Mouse (Mus musculus) adrenal gland, adult (tissue): Measurements from ENCODE around the gene Adad2.

Experiments used
- DNase-seq, 2 experiments: peaks; one replicate each; pipeline ENCODE4 v3.0.0; 2022 to 2023; ENCODE audit warnings: low spot score in 1 of 2; ENCODE audit not compliant: inconsistent age in 2 of 2

Gene Adad2

DNA sequence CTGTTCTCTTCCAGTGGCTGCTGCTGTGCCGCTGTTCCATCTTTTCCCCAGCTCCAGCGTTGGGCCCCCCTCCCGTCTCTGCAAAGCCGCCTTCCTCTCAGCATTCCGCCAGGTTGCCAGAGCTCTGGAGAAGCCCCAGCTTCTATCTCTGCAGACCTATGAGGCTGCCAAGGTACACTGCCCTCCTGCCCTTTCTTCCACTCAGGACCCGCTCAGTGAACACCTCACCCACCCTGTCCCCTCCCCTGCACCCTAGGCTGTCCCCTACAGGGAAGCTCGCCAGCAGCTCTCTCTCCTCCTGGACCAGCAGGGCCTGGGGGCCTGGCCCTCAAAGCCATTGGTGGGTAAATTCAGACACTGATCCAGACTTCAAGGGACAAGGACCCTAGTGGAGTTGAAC lies 3.8 kb downstream of the Adad2 start:
- no peak for DNase-seq

DNA sequence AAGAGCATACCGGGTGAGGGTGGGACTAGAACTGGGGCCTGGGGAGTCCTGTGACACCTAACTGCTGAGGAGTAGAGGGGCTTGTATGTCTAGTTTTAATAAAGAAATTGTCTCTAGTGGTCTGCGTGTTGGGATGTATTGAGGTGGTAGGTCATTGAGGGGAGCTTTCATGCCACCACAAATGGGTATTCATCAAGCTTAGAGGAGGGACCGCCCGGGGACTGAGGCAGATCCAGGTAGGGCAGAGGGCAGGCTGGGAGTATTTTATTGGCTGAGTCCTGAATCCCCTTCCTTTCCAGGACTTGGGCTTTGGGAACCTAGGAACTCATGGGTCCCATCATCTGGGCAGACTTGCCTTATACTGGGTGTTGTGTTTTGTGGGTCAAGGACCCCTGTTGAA lies 4.3 kb downstream of the Adad2 start:
- no peak for DNase-seq

DNA sequence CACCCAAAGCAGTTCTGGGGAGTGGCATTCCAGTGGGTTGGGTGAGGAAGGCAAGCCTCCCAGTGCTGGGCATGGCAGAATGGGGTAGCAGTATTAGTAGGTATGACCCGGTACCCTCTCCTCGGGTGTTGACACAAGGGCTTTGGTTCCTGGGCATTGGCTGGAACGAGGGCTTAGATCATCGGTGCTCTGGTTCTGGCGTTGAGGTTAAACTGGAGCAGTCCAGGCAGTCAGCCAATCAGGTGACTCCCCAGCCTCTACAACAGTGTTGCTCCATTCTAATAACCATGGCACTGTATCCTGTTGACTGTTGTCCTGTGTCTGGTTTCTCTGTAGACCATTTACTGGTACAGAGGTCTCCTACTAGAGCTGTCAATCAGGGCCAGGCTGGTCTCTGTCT lies 5.0 kb downstream of the Adad2 start:
- peak in 1 of 2 experiments; percentile 55 for DNase-seq

DNA sequence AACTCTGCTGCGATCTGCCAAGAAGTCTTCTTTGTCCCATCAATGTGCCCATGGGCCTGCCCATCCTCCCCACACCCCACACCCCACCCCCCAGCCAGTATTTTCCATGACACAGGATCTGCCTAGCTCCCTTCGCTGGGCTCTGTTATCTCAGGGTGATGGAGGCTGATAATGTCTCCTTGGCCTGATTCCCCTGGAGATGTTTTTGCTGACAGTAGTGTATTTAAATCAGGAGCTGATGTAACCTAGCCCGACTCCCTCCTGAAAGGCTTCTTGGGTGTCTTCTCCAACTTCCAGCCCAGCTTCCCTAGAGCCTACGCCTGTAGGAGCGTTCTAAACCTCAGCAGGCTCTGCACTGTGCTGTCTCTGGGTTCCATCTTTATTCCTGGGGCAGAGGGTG lies 6.3 kb downstream of the Adad2 start:
- DNase-seq: peak in 1 of 2 experiments; percentile 68

GRCm38 (mm10) chr8:119620116-119620840 lies 7.7 kb downstream of the Adad2 start:
- DNase-seq: no peak

GRCm38 (mm10) chr8:119620848-119621465 lies 8.4 kb downstream of the Adad2 start:
- DNase-seq: no peak

DNA sequence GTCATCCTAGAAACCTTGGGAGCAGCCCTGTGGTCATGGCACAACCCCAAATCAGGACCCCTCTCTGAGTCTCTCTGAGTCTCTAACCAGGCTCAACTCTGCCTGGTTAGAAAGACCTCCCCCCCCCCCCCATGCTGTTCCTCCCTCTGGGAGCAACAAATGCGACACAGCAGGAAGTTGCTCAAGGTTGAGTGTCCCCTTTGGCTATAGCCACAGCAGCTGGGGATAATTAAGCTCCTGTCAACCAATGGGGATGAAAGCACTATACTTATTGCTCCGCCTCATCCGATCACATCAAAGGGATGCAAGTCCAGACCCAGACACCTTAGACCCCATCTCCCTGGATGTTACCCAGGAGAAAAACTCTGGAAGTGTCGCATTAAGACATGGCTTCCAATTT lies 10.0 kb downstream of the Adad2 start:
- no peak for DNase-seq

DNA sequence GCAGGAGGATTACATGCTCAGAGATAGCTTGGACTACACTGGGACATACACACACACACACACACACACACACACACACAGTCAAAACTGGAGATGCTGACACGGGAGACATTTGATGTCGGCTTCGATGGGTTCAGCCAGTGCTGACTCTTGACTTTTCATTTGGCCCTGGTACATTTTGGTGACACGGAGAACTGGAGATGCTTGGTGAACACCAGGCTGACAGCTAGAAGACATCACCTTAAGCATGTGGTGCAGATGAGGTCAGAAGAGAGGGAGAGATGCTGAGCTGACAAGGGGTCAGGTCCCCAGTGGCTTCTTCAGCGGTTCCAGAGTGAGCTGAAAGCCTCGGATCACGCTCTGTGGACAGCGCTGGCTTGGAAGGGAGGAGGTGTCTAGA lies 10.5 kb downstream of the Adad2 start:
- DNase-seq: no peak

- DNase-seq: no peak
Measured at GRCm38 (mm10) chr8:119623744-119624143, 11.2 kb downstream of the Adad2 start.

DNA sequence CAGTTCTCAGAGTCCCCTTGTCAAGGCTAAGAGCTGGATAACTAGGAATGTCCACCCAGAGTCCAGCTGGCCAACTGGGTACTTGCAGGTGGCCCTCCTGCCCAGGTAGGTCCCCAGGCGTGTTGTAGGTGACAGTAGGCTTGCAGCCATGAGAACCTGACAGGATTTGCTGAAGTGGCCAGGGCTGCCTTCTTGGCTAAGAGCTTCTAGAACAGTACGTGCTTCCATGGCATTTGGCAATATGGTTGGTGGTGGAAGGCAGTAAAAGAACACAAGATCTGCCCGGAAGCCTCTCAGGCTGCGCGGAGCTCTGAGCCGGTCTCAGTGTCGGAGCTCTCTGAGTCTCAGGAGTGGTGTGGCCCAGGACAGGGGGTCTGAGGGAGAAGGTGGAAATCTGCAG lies 12.4 kb downstream of the Adad2 start:
- DNase-seq: no peak

- no peak for DNase-seq
Measured at GRCm38 (mm10) chr8:119625788-119626187, 13.2 kb downstream of the Adad2 start.

DNA sequence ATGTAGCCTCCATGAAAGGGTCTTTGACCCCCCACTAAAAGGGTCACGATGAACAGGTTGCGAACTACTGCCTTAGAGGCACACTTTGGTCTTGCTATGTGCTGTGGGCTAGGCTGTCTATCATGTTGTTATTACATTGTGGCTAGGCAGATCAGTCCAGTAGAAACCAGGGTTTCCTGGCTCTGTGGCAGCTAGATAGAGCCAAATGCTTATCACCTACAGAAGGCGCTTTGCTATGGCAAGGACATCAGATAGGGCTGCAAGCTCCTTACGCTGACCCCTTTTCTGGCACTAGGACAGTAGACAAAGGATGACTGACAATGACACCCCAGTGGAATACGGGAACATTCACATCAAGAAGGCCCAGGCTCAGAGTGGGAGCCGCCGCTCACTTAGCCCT lies 14.7 kb downstream of the Adad2 start:
- no peak for DNase-seq

DNA sequence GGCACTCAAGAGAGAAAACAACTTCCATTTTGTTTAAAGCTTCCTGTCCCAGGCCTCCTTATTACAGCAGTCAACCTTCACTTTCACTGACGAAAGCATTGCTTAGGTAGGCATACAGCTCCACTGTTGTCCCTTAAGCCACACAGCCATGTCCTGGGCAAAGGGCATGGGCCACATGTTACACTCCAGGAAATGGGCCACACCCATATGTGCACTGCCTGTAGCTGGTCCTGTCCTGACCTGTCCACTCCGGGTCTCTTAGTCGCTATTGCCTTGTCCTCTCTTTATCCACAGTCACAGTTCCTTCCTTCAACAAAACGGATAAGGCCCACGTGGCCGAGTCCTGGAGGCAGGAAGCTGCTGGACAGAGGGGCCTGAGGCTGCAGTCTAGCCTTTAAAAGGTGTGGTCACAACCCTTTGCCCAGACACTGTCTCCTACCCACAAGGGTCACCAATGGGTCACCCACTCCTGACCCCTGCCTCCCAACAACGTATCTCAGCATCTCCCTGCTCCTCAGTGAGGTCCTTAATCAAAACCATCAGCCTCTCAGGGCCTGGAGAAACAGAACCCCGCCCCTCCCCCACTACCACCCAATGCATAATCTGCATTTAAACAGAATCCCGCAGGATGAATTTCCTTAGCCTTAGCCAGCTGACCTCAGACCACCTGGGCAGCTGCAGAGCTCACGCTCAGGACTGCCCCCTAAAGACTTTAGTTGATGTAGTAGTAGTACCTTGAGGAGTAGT lies 15.2 kb downstream of the Adad2 start:
- no peak for DNase-seq

DNA sequence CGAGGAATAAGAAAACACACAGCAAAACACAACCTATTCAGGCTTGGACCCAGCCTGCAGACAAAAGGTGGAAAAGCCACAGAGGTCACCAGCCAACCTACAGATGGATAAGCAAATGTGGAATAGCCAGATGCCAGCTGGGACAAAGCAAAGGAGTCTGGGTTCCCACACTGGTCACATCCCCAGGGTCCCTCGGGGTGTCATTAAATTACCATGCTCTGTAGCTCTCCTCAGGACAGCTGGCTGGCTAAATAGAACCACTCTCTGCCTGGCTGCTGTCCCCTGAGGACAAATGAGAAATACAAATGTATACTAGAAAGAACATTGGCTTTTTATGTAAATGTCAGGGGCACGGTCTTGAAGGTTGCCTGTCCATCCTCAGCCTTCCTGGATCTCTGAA lies 18.3 kb downstream of the Adad2 start:
- peak; percentile 34 to 78 for DNase-seq

DNA sequence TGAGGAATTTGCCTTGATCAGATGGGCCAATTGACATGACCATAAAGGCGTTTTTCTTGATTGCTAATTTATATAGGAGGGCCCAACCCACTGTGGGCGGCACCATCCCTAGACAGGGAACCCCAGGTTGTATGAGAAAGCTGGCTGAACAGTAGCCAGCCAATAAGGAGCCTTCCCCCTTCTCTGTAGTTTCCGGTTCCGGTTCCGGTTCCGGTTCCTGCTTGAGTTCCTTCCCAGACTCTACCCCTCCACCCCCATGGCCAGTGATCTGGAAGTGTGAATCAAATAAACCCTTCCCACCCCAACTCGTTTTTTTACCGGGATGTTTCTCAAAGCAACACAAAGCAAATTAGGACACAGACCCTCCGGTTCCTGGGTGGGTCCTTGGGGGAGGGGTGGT lies 19.7 kb downstream of the Adad2 start:
- no peak for DNase-seq

DNA sequence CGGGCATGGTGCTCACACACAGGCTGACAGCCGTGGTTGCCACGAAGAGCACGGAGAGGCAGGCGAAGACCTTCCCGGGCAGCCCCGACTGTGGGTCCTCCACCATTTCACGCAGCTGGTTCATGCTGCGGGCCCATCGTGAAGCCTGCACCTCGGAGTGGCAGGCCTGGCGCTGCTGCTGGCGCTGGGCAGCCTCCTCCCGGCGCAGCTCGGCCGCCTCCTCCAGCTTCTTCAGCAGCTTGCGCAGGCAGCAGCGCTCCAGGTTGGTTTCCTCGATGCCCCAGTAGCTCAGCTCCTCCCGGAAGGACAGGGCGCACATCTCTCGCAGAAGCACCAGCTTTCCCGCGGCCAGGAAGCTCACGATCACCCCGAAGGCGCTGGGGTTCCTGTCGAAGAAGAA lies 20.4 kb downstream of the Adad2 start:
- no peak for DNase-seq

- no peak for DNase-seq
Measured at GRCm38 (mm10) chr8:119634616-119635336, 22.2 kb downstream of the Adad2 start.

- DNase-seq: peak in 1 of 2 experiments; percentile 39
Measured at GRCm38 (mm10) chr8:119635378-119635777, 22.8 kb downstream of the Adad2 start, which contains the start of gene Kcng4. TSS of gene Kcng4 (minus strand) at chr8:119635680.

GRCm38 (mm10) chr8:119635958-119636357 lies 23.4 kb downstream of the Adad2 start:
- DNase-seq: peak in 1 of 2 experiments; percentile 70

DNA sequence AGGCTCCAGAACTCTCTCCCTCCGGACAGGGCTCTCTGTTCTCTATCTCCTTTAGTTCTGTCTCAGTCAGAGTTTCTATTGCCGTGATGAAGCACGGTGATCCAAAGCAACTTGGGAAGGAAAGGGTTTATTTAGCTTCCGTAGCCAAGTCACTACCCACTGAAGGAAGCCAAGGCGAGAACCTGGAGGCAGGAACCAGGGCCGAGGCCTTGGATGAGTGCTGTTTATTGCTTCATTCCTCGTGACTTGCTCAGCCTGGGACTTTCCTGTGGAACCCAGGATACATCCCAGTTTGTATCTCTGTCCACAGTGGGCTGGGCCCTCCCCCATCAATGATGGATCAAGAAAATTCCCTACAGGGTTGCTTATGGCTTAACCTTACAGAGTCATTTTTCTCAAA lies 24.2 kb downstream of the Adad2 start:
- DNase-seq: peak; percentile 60 to 84

GRCm38 (mm10) chr8:119637381-119637780 lies 24.8 kb downstream of the Adad2 start:
- DNase-seq: no peak
